Mouse (Mus musculus): Measurements from ENCODE around the gene Fgb. TPM values are rescaled to one million over a fixed set of nuclear protein-coding genes. Genes with fewer than 3 reads are reported as not detected.

The Fgb gene
- polyA plus RNA-seq, 1 experiment from 2014 or later, result 0.78 TPM

GRCm38 (mm10) chr3:83020387-83020786 is 29.3 kb downstream of the Fgb start:
- H3K36me3 ChIP-seq (ENCODE audit: control insufficient read depth, insufficient read depth, low read length), result no peaks in the 10 kb centered on the region
- H3K4me1 ChIP-seq (replicated peaks; ENCODE audit: control insufficient read depth, insufficient read depth, low read length), result no peaks in the 10 kb centered on the region
- H3K9ac ChIP-seq (ENCODE audit: low read length), result no peak overlapping the region
- H3K27me3 ChIP-seq (ENCODE audit: control insufficient read depth, insufficient read depth, low read depth, low read length), result no peaks in the 10 kb centered on the region
- no peak for ATAC-seq (ENCODE audit: low read depth)
- H3K9me3 ChIP-seq (ENCODE audit: control insufficient read depth, low read length), result no peaks in the 10 kb centered on the region
- 51% methylated on average over 2 of the region's 2 CpGs for WGBS
- H3K4me3 ChIP-seq (ENCODE audit: low read length), result no peak overlapping the region
- H3K27ac ChIP-seq (ENCODE audit: low read length), result no peak overlapping the region
- H3K4me2 ChIP-seq (ENCODE audit: low read depth, low read length), result no peak overlapping the region

GRCm38 (mm10) chr3:83016236-83016635 is 33.4 kb downstream of the Fgb start:
- no peak overlapping the region for H3K9ac ChIP-seq (ENCODE audit: low read length)
- ATAC-seq (ENCODE audit: low read depth), result no peak
- no peaks in the 10 kb centered on the region for H3K4me1 ChIP-seq (replicated peaks; ENCODE audit: control insufficient read depth, insufficient read depth, low read length)
- no peak overlapping the region for H3K4me2 ChIP-seq (ENCODE audit: low read depth, low read length)
- WGBS, result 71% methylated on average over 1 of the region's 1 CpGs
- H3K9me3 ChIP-seq (ENCODE audit: control insufficient read depth, low read length), result no peaks in the 10 kb centered on the region
- H3K27ac ChIP-seq (ENCODE audit: low read length), result no peak overlapping the region
- H3K4me3 ChIP-seq (ENCODE audit: low read length), result no peak overlapping the region
- no peaks in the 10 kb centered on the region for H3K36me3 ChIP-seq (ENCODE audit: control insufficient read depth, insufficient read depth, low read length)
- no peaks in the 10 kb centered on the region for H3K27me3 ChIP-seq (ENCODE audit: control insufficient read depth, insufficient read depth, low read depth, low read length)

- Histone ChIP-seq H3K9ac (ENCODE audit: low read length) (no peak overlapping the region), H3K36me3 (ENCODE audit: control insufficient read depth, insufficient read depth, low read length) (no peaks in the 10 kb centered on the region), H3K4me1 (replicated peaks; ENCODE audit: control insufficient read depth, insufficient read depth, low read length) (no peaks in the 10 kb centered on the region), H3K27me3 (ENCODE audit: control insufficient read depth, insufficient read depth, low read depth, low read length) (no peaks in the 10 kb centered on the region), H3K4me3 (ENCODE audit: low read length) (no peak overlapping the region), H3K9me3 (ENCODE audit: control insufficient read depth, low read length) (no peaks in the 10 kb centered on the region), H3K4me2 (ENCODE audit: low read depth, low read length) (no peak overlapping the region), H3K27ac (ENCODE audit: low read length) (no peak overlapping the region)
- 80% methylated on average over 10 of the region's 10 CpGs for WGBS
- ATAC-seq (ENCODE audit: low read depth), result no peak
Measured at GRCm38 (mm10) chr3:83013951-83014350, 35.7 kb downstream of the Fgb start.

- no peak overlapping the region for H3K27ac ChIP-seq (ENCODE audit: low read length)
- 86% methylated on average over 19 of the region's 19 CpGs for WGBS
Measured at GRCm38 (mm10) chr3:83012636-83013035, 37.0 kb downstream of the Fgb start.

GRCm38 (mm10) chr3:83011565-83011964 is 38.1 kb downstream of the Fgb start:
- Histone ChIP-seq H3K9me3 (ENCODE audit: control insufficient read depth, low read length) (no peaks in the 10 kb centered on the region), H3K4me2 (ENCODE audit: low read depth, low read length) (no peak overlapping the region), H3K4me3 (ENCODE audit: low read length) (no peak overlapping the region), H3K27ac (ENCODE audit: low read length) (no peak overlapping the region), H3K4me1 (replicated peaks; ENCODE audit: control insufficient read depth, insufficient read depth, low read length) (no peaks in the 10 kb centered on the region), H3K36me3 (ENCODE audit: control insufficient read depth, insufficient read depth, low read length) (no peaks in the 10 kb centered on the region), H3K27me3 (ENCODE audit: control insufficient read depth, insufficient read depth, low read depth, low read length) (no peaks in the 10 kb centered on the region), H3K9ac (ENCODE audit: low read length) (no peak overlapping the region)
- 76% methylated on average over 4 of the region's 4 CpGs for WGBS
- ATAC-seq (ENCODE audit: low read depth), result no peak

More at GRCm38 (mm10) chr3:83012636-83013035, 37.0 kb downstream of the Fgb start:
- Histone ChIP-seq H3K4me3 (ENCODE audit: low read length) (no peak overlapping the region), H3K4me2 (ENCODE audit: low read depth, low read length) (no peak overlapping the region), H3K4me1 (replicated peaks; ENCODE audit: control insufficient read depth, insufficient read depth, low read length) (no peaks in the 10 kb centered on the region), H3K9me3 (ENCODE audit: control insufficient read depth, low read length) (no peaks in the 10 kb centered on the region), H3K36me3 (ENCODE audit: control insufficient read depth, insufficient read depth, low read length) (no peaks in the 10 kb centered on the region), H3K9ac (ENCODE audit: low read length) (no peak overlapping the region), H3K27me3 (ENCODE audit: control insufficient read depth, insufficient read depth, low read depth, low read length) (no peaks in the 10 kb centered on the region)
- no peak for ATAC-seq (ENCODE audit: low read depth)

- WGBS, result 86% methylated on average over 4 of the region's 4 CpGs
- H3K9me3 ChIP-seq (ENCODE audit: control insufficient read depth, low read length), result no peaks in the 10 kb centered on the region
- H3K9ac ChIP-seq (ENCODE audit: low read length), result no peak overlapping the region
- H3K27me3 ChIP-seq (ENCODE audit: control insufficient read depth, insufficient read depth, low read depth, low read length), result no peaks in the 10 kb centered on the region
- ATAC-seq (ENCODE audit: low read depth), result no peak
- H3K36me3 ChIP-seq (ENCODE audit: control insufficient read depth, insufficient read depth, low read length), result no peaks in the 10 kb centered on the region
- no peak overlapping the region for H3K4me3 ChIP-seq (ENCODE audit: low read length)
- no peak overlapping the region for H3K4me2 ChIP-seq (ENCODE audit: low read depth, low read length)
- no peak overlapping the region for H3K27ac ChIP-seq (ENCODE audit: low read length)
- no peaks in the 10 kb centered on the region for H3K4me1 ChIP-seq (replicated peaks; ENCODE audit: control insufficient read depth, insufficient read depth, low read length)
Measured at GRCm38 (mm10) chr3:83011136-83011535, 38.5 kb downstream of the Fgb start.

- Histone ChIP-seq H3K27ac (ENCODE audit: low read length) (no peak overlapping the region), H3K27me3 (ENCODE audit: control insufficient read depth, insufficient read depth, low read depth, low read length) (no peaks in the 10 kb centered on the region), H3K4me3 (ENCODE audit: low read length) (no peak overlapping the region), H3K36me3 (ENCODE audit: control insufficient read depth, insufficient read depth, low read length) (no peaks in the 10 kb centered on the region), H3K4me2 (ENCODE audit: low read depth, low read length) (no peak overlapping the region), H3K9ac (ENCODE audit: low read length) (no peak overlapping the region), H3K9me3 (ENCODE audit: control insufficient read depth, low read length) (no peaks in the 10 kb centered on the region), H3K4me1 (replicated peaks; ENCODE audit: control insufficient read depth, insufficient read depth, low read length) (no peaks in the 10 kb centered on the region)
- ATAC-seq (ENCODE audit: low read depth), result no peak
- 70% methylated on average over 11 of the region's 11 CpGs for WGBS
Measured at GRCm38 (mm10) chr3:83010291-83010690, 39.4 kb downstream of the Fgb start.

- WGBS, result 33% methylated on average over 7 of the region's 7 CpGs
- H3K27me3 ChIP-seq (ENCODE audit: control insufficient read depth, insufficient read depth, low read depth, low read length), result no peaks in the 10 kb centered on the region
- H3K27ac ChIP-seq (ENCODE audit: low read length), result no peak within 1 kb of the TSS
- H3K36me3 ChIP-seq (ENCODE audit: control insufficient read depth, insufficient read depth, low read length), result no peaks in the 10 kb centered on the region
- H3K4me1 ChIP-seq (replicated peaks; ENCODE audit: control insufficient read depth, insufficient read depth, low read length), result no peaks in the 10 kb centered on the region
- ATAC-seq (ENCODE audit: low read depth), result no peak
- H3K4me3 ChIP-seq (ENCODE audit: low read length), result no peak within 1 kb of the TSS
- H3K9ac ChIP-seq (ENCODE audit: low read length), result no peak within 1 kb of the TSS
- no peaks in the 10 kb centered on the region for H3K9me3 ChIP-seq (ENCODE audit: control insufficient read depth, low read length)
- no peak within 1 kb of the TSS for H3K4me2 ChIP-seq (ENCODE audit: low read depth, low read length)
Measured at GRCm38 (mm10) chr3:83007557-83007956, 42.1 kb downstream of the Fgb start, which contains the start of gene Fgg. TSS of gene Fgg (plus strand) at chr3:83007724.

- 89% methylated on average over 7 of the region's 7 CpGs for WGBS
- no peak overlapping the region for H3K9ac ChIP-seq (ENCODE audit: low read length)
- no peak overlapping the region for H3K27ac ChIP-seq (ENCODE audit: low read length)
- H3K4me1 ChIP-seq (replicated peaks; ENCODE audit: control insufficient read depth, insufficient read depth, low read length), result no peaks in the 10 kb centered on the region
- H3K4me2 ChIP-seq (ENCODE audit: low read depth, low read length), result no peak overlapping the region
- H3K4me3 ChIP-seq (ENCODE audit: low read length), result no peak overlapping the region
- ATAC-seq (ENCODE audit: low read depth), result no peak
- no peaks in the 10 kb centered on the region for H3K27me3 ChIP-seq (ENCODE audit: control insufficient read depth, insufficient read depth, low read depth, low read length)
- no peaks in the 10 kb centered on the region for H3K36me3 ChIP-seq (ENCODE audit: control insufficient read depth, insufficient read depth, low read length)
- no peaks in the 10 kb centered on the region for H3K9me3 ChIP-seq (ENCODE audit: control insufficient read depth, low read length)
Measured at GRCm38 (mm10) chr3:83004801-83005200, 44.9 kb downstream of the Fgb start.

- Histone ChIP-seq H3K27ac (ENCODE audit: low read length) (no peak overlapping the region), H3K4me1 (replicated peaks; ENCODE audit: control insufficient read depth, insufficient read depth, low read length) (no peaks in the 10 kb centered on the region), H3K36me3 (ENCODE audit: control insufficient read depth, insufficient read depth, low read length) (no peaks in the 10 kb centered on the region), H3K4me3 (ENCODE audit: low read length) (no peak overlapping the region), H3K27me3 (ENCODE audit: control insufficient read depth, insufficient read depth, low read depth, low read length) (no peaks in the 10 kb centered on the region), H3K4me2 (ENCODE audit: low read depth, low read length) (no peak overlapping the region), H3K9me3 (ENCODE audit: control insufficient read depth, low read length) (no peaks in the 10 kb centered on the region), H3K9ac (ENCODE audit: low read length) (no peak overlapping the region)
- no peak for ATAC-seq (ENCODE audit: low read depth)
- WGBS, result 85% methylated on average over 8 of the region's 8 CpGs
Measured at GRCm38 (mm10) chr3:83003068-83003467, 46.6 kb downstream of the Fgb start.

All from lung, embryonic 16.5 days (tissue).